ENCODE assay signal across 17 mouse cellular contexts in the genomic region with DNA sequence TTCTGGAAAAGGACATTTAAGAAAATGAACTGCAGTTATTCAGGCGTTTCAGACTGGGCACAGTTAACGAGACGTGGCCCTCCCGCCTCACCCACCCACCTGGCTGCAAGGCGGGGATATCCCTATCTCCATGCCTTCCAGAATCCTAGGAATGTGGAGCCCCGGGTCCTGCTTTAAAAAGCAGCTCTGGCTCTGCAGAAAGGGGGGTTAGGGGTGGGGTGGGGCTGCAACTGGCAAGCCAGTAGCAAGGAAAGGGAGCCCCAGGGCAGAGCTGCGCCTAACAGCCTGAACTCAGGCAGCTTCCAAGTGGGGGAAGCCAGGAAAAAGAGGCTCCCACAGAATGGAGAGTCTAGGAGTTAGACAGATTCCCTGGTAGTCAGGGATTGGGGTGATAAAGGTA. TPM values are rescaled to one million over a fixed set of nuclear protein-coding genes. Genes with fewer than 3 reads are reported as not detected.
DNase-seq lines count a peak whose midpoint lies in the region; ATAC-seq and TF ChIP-seq lines count a peak whose summit lies in the region.
"Had no signal": no experiment of that assay in that cellular context is flagged by ENCODE, and none has a peak within 500 bp of the region (broad histone marks: within the 10 kb centered on the region; RNA-seq: fewer than 3 reads in every experiment).

No protein-coding gene starts in this region.

- no peak overlapping the region for H3K4me3 ChIP-seq in heart, embryonic 16.5 days (ENCODE audit: low read length)
- H3K4me3 ChIP-seq in lung, embryonic 16.5 days (ENCODE audit: low read length) = no peak overlapping the region
- H3K4me3 ChIP-seq in embryonic facial prominence, embryonic 14.5 days (ENCODE audit: low read depth, low read length) = no peak overlapping the region
- H3K4me3 ChIP-seq in stomach, postnatal 0 days (ENCODE audit: low read depth, low read length) = no peak overlapping the region
- H3K4me3 ChIP-seq: forebrain, embryonic 15.5 days; left cerebral cortex, adult 2 months; liver, embryonic 13.5 days had no signal

- no peak for DNase-seq in heart, postnatal 25 days (ENCODE audit: low spot score)
- DNase-seq in lung, postnatal 25 days (ENCODE audit: low spot score) = no peak
- DNase-seq in embryonic facial prominence, embryonic 14.5 days (ENCODE audit: low spot score) = peak; percentile 76
- peak; percentile 40 for DNase-seq in stomach, postnatal 0 days (ENCODE audit: low spot score)
- no peak for DNase-seq in right cerebral cortex, adult 18-20 months
- DNase-seq in thymus, postnatal 4 days = no peak
- DNase-seq: cerebellum, adult 2 months; gastrocnemius, postnatal 25 days; liver, embryonic 13.5 days; midbrain, embryonic 14.5 days; thymus, postnatal 14 days had no signal

- no peaks in the 10 kb centered on the region for H3K36me3 ChIP-seq in heart, embryonic 16.5 days (ENCODE audit: control insufficient read depth, insufficient read depth)
- no peaks in the 10 kb centered on the region for H3K36me3 ChIP-seq in lung, embryonic 16.5 days (ENCODE audit: control insufficient read depth, insufficient read depth, low read length)
- H3K36me3 ChIP-seq in embryonic facial prominence, embryonic 14.5 days (ENCODE audit: control insufficient read depth, insufficient read depth, low read length) = peaks cover 6% of the 10 kb centered on the region
- no peaks in the 10 kb centered on the region for H3K36me3 ChIP-seq in stomach, postnatal 0 days (ENCODE audit: control insufficient read depth, insufficient read depth, low read length)

- 31% methylated on average over 7 of the region's 7 CpGs for WGBS in heart, embryonic 16.5 days
- 29% methylated on average over 7 of the region's 7 CpGs for WGBS in lung, embryonic 16.5 days
- 16% methylated on average over 7 of the region's 7 CpGs for WGBS in embryonic facial prominence, embryonic 14.5 days
- 37% methylated on average over 7 of the region's 7 CpGs for WGBS in stomach, postnatal 0 days

- no peak for TF ChIP-seq EP300 in stomach, postnatal 0 days (optimal IDR thresholded peaks at IDR 0.05)

- intact Hi-C loops in heart, postnatal 25 days (cut with DNase I) = no loop called here

- H3K27me3 ChIP-seq in heart, embryonic 16.5 days (ENCODE audit: control insufficient read depth, insufficient read depth, low read length) = no peaks in the 10 kb centered on the region
- no peaks in the 10 kb centered on the region for H3K27me3 ChIP-seq in lung, embryonic 16.5 days (ENCODE audit: control insufficient read depth, insufficient read depth, low read depth, low read length)
- H3K27me3 ChIP-seq in embryonic facial prominence, embryonic 14.5 days (replicated peaks; ENCODE audit: control insufficient read depth, insufficient read depth, low read length) = no peaks in the 10 kb centered on the region
- no peaks in the 10 kb centered on the region for H3K27me3 ChIP-seq in stomach, postnatal 0 days (ENCODE audit: control insufficient read depth, insufficient read depth, low read length)
- H3K27me3 ChIP-seq: forebrain, embryonic 15.5 days had no signal

- H3K27ac ChIP-seq in heart, embryonic 16.5 days (ENCODE audit: low read length) = no peak overlapping the region
- peak overlapping the region; percentile 36 for H3K27ac ChIP-seq in lung, embryonic 16.5 days (ENCODE audit: low read length)
- peak overlapping the region; percentile 35; the same call in 1 of the 2 replicates for H3K27ac ChIP-seq in embryonic facial prominence, embryonic 14.5 days (replicated peaks; ENCODE audit: low read depth, low read length)
- no peak overlapping the region for H3K27ac ChIP-seq in stomach, postnatal 0 days (replicated peaks)
- H3K27ac ChIP-seq: forebrain, embryonic 15.5 days; left cerebral cortex, adult 2 months; liver, embryonic 13.5 days; macrophage had no signal

- no peak for TF ChIP-seq CTCF in stomach, postnatal 0 days (IDR thresholded peaks at IDR 0.05; ENCODE audit: low read depth)

- peak overlapping the region; percentile 21; the same call in 1 of the 2 replicates for H3K9ac ChIP-seq in heart, embryonic 16.5 days (ENCODE audit: low read length)
- no peak overlapping the region for H3K9ac ChIP-seq in lung, embryonic 16.5 days (ENCODE audit: low read length)
- H3K9ac ChIP-seq in embryonic facial prominence, embryonic 14.5 days (ENCODE audit: low read depth, low read length) = 0 out of 2 replicates have a peak overlapping the region, but pooled peaks have one; percentile 1
- H3K9ac ChIP-seq in stomach, postnatal 0 days (ENCODE audit: low read length) = no peak overlapping the region
- H3K9ac ChIP-seq: forebrain, embryonic 15.5 days; liver, embryonic 13.5 days had no signal

- no peak overlapping the region for H3K4me2 ChIP-seq in heart, embryonic 16.5 days (ENCODE audit: low read depth, low read length)
- no peak overlapping the region for H3K4me2 ChIP-seq in lung, embryonic 16.5 days (ENCODE audit: low read depth, low read length)
- H3K4me2 ChIP-seq in embryonic facial prominence, embryonic 14.5 days (ENCODE audit: low read depth, low read length) = no peak overlapping the region
- H3K4me2 ChIP-seq in stomach, postnatal 0 days (replicated peaks; ENCODE audit: low read depth) = no peak overlapping the region
- H3K4me2 ChIP-seq: forebrain, embryonic 15.5 days; liver, embryonic 13.5 days had no signal

- no peaks in the 10 kb centered on the region for H3K9me3 ChIP-seq in heart, embryonic 16.5 days (replicated peaks; ENCODE audit: control insufficient read depth, low read length)
- H3K9me3 ChIP-seq in lung, embryonic 16.5 days (ENCODE audit: control insufficient read depth, low read length) = no peaks in the 10 kb centered on the region
- H3K9me3 ChIP-seq in embryonic facial prominence, embryonic 14.5 days (ENCODE audit: control insufficient read depth, low read length) = no peaks in the 10 kb centered on the region
- no peaks in the 10 kb centered on the region for H3K9me3 ChIP-seq in stomach, postnatal 0 days (ENCODE audit: control insufficient read depth, low read length)
- H3K9me3 ChIP-seq: forebrain, embryonic 15.5 days; liver, embryonic 13.5 days had no signal

- no peak for ATAC-seq in heart, embryonic 16.5 days (replicated peaks; ENCODE audit: extremely low read depth, insufficient read depth, low FRiP score)
- ATAC-seq in lung, embryonic 16.5 days (ENCODE audit: low read depth) = peak; percentile 32
- no peak for ATAC-seq in embryonic facial prominence, embryonic 14.5 days (ENCODE audit: low read depth)
- no peak for ATAC-seq in stomach, postnatal 0 days (ENCODE audit: low FRiP score, low TSS enrichment)
- ATAC-seq: forebrain, embryonic 15.5 days; hindbrain, embryonic 16.5 days had no signal

- H3K4me1 ChIP-seq in heart, embryonic 16.5 days (ENCODE audit: control insufficient read depth, insufficient read depth, low read length) = peaks cover 29% of the 10 kb centered on the region
- H3K4me1 ChIP-seq in lung, embryonic 16.5 days (replicated peaks; ENCODE audit: control insufficient read depth, insufficient read depth, low read length) = peaks cover 24% of the 10 kb centered on the region
- peaks cover 26% of the 10 kb centered on the region for H3K4me1 ChIP-seq in embryonic facial prominence, embryonic 14.5 days (ENCODE audit: control insufficient read depth, insufficient read depth, low read length)
- peaks cover 6% of the 10 kb centered on the region; the same call in 1 of the 2 replicates for H3K4me1 ChIP-seq in stomach, postnatal 0 days (replicated peaks; ENCODE audit: control insufficient read depth, insufficient read depth)

RNA-seq across cellular contexts. Expression of gene Aprt, which starts 2.5 kb away (rescaled TPM):
- 159 and 204 TPM in 2 replicates for polyA plus RNA-seq in heart, embryonic 16.5 days (2015; fragmentation: Nextera tagmentation; extraction: Ambion mirVana)
- total RNA-seq in heart, postnatal 25 days (2021) = 10 to 100 TPM; 30.6 to 39.3 TPM
- 279 and 290 TPM in 2 replicates for polyA plus RNA-seq in lung, embryonic 16.5 days (2015; fragmentation: Nextera tagmentation; extraction: Ambion mirVana)
- polyA plus RNA-seq in embryonic facial prominence, embryonic 14.5 days (2014; fragmentation: Nextera tagmentation; extraction: Ambion mirVana) = 291 and 314 TPM in 2 replicates
- polyA plus RNA-seq in stomach, postnatal 0 days (2015; fragmentation: Nextera tagmentation; extraction: Ambion mirVana) = 311 and 314 TPM in 2 replicates

RNA-seq across cellular contexts. Expression of gene Cdt1, which starts 11.4 kb away (rescaled TPM):
- polyA plus RNA-seq in heart, embryonic 16.5 days (2015; fragmentation: Nextera tagmentation; extraction: Ambion mirVana) = 27.9 and 29.0 TPM in 2 replicates
- total RNA-seq in heart, postnatal 25 days (2021) = 1 to 10 TPM; 2.7 to 3.2 TPM
- 39.1 and 41.1 TPM in 2 replicates for polyA plus RNA-seq in lung, embryonic 16.5 days (2015; fragmentation: Nextera tagmentation; extraction: Ambion mirVana)
- polyA plus RNA-seq in embryonic facial prominence, embryonic 14.5 days (2014; fragmentation: Nextera tagmentation; extraction: Ambion mirVana) = 32.9 and 33.7 TPM in 2 replicates
- polyA plus RNA-seq in stomach, postnatal 0 days (2015; fragmentation: Nextera tagmentation; extraction: Ambion mirVana) = 11.8 TPM in 2 replicates

RNA-seq across cellular contexts. Expression of gene Piezo1, which starts 28.1 kb away (rescaled TPM):
- 13.5 and 15.3 TPM in 2 replicates for polyA plus RNA-seq in heart, embryonic 16.5 days (2015; fragmentation: Nextera tagmentation; extraction: Ambion mirVana)
- 10 to 100 TPM; 17.2 to 19.1 TPM for total RNA-seq in heart, postnatal 25 days (2021)
- 23.3 and 30.0 TPM in 2 replicates for polyA plus RNA-seq in lung, embryonic 16.5 days (2015; fragmentation: Nextera tagmentation; extraction: Ambion mirVana)
- polyA plus RNA-seq in embryonic facial prominence, embryonic 14.5 days (2014; fragmentation: Nextera tagmentation; extraction: Ambion mirVana) = 18.7 and 22.7 TPM in 2 replicates
- polyA plus RNA-seq in stomach, postnatal 0 days (2015; fragmentation: Nextera tagmentation; extraction: Ambion mirVana) = 7.0 and 8.2 TPM in 2 replicates

RNA-seq across cellular contexts. Expression of gene Galns, which starts 32.1 kb away (rescaled TPM):
- polyA plus RNA-seq in heart, embryonic 16.5 days (2015; fragmentation: Nextera tagmentation; extraction: Ambion mirVana) = 10.0 and 10.4 TPM in 2 replicates
- 1 to 10 TPM; 2.9 to 3.4 TPM for total RNA-seq in heart, postnatal 25 days (2021)
- 15.0 and 15.2 TPM in 2 replicates for polyA plus RNA-seq in lung, embryonic 16.5 days (2015; fragmentation: Nextera tagmentation; extraction: Ambion mirVana)
- polyA plus RNA-seq in embryonic facial prominence, embryonic 14.5 days (2014; fragmentation: Nextera tagmentation; extraction: Ambion mirVana) = 13.1 TPM in 2 replicates
- 8.2 TPM in 2 replicates for polyA plus RNA-seq in stomach, postnatal 0 days (2015; fragmentation: Nextera tagmentation; extraction: Ambion mirVana)

RNA-seq across cellular contexts. Expression of gene Trappc2l, which starts 32.2 kb away (rescaled TPM):
- 58.2 and 60.1 TPM in 2 replicates for polyA plus RNA-seq in heart, embryonic 16.5 days (2015; fragmentation: Nextera tagmentation; extraction: Ambion mirVana)
- total RNA-seq in heart, postnatal 25 days (2021) = 10 to 100 TPM; 58.4 to 62.8 TPM
- polyA plus RNA-seq in lung, embryonic 16.5 days (2015; fragmentation: Nextera tagmentation; extraction: Ambion mirVana) = 48.0 and 62.6 TPM in 2 replicates
- 66.7 and 74.5 TPM in 2 replicates for polyA plus RNA-seq in embryonic facial prominence, embryonic 14.5 days (2014; fragmentation: Nextera tagmentation; extraction: Ambion mirVana)
- polyA plus RNA-seq in stomach, postnatal 0 days (2015; fragmentation: Nextera tagmentation; extraction: Ambion mirVana) = 48.0 and 49.5 TPM in 2 replicates

Comparison
In these comparisons a context has a peak if more than half of its experiments do, and no peak if none do; other contexts are left out.
1. H3K27ac ChIP-seq: peak in lung, embryonic 16.5 days (single experiment) and embryonic facial prominence, embryonic 14.5 days (single experiment); none in heart, embryonic 16.5 days (single experiment) and stomach, postnatal 0 days (single experiment).
2. H3K9ac ChIP-seq: peak in heart, embryonic 16.5 days (single experiment) and embryonic facial prominence, embryonic 14.5 days (single experiment); none in lung, embryonic 16.5 days (single experiment) and stomach, postnatal 0 days (single experiment).
3. DNase-seq: peak in embryonic facial prominence, embryonic 14.5 days (single experiment) and stomach, postnatal 0 days (single experiment); none in heart, postnatal 25 days (single experiment), lung, postnatal 25 days (single experiment), right cerebral cortex, adult 18-20 months (single experiment) and thymus, postnatal 4 days (single experiment).